Mouse (Mus musculus) CH12.LX (cell line): ENCODE data around the gene Hecw1.

Experiments
- CHD2 ChIP-seq: IDR thresholded peaks from 2 replicates; pipeline ENCODE4 v1.6.1; 2011; ENCODE audit warnings: low read length, improper control_type of control experiment
- CTCF ChIP-seq, 2 experiments: IDR thresholded peaks in 1 of 2; conservative IDR thresholded peaks in 1 of 2; 2 replicates each; pipeline ENCODE4 v1.5.1; 2011 to 2012; ENCODE audit warnings: low read depth in 2 of 2, low read length in 2 of 2, improper control_type of control experiment in 1 of 2, inconsistent platforms in 1 of 2, mild to moderate bottlenecking in 1 of 2, moderate library complexity in 1 of 2
- EP300 ChIP-seq: IDR thresholded peaks from 2 replicates; pipeline ENCODE4 v1.6.1; 2011; ENCODE audit warnings: low read length, improper control_type of control experiment
- ETS1 ChIP-seq: conservative IDR thresholded peaks from 2 replicates; pipeline ENCODE4 v1.6.1; 2012; ENCODE audit warnings: low read depth, mild to moderate bottlenecking, inconsistent platforms, low read length, improper control_type of control experiment, moderate library complexity
- MYC ChIP-seq: IDR thresholded peaks from 2 replicates; pipeline ENCODE4 v1.6.1; 2011; ENCODE audit warnings: low read depth, mild to moderate bottlenecking, improper control_type of control experiment, low read length
- POLR2A ChIP-seq: IDR thresholded peaks from 2 replicates; pipeline ENCODE4 v1.6.1; 2011; ENCODE audit warnings: low read depth, mild to moderate bottlenecking, improper control_type of control experiment, low read length
- POLR2AphosphoS2 ChIP-seq: IDR thresholded peaks from 2 replicates; pipeline ENCODE4 v1.6.1; 2011; ENCODE audit warnings: low read depth, low read length, improper control_type of control experiment
- RAD21 ChIP-seq: IDR thresholded peaks from 2 replicates; pipeline ENCODE4 v1.6.1; 2011; ENCODE audit warnings: low read depth, mild to moderate bottlenecking, low read length, improper control_type of control experiment, moderate library complexity
- USF1 ChIP-seq: IDR thresholded peaks from 2 replicates; pipeline ENCODE4 v1.6.1; 2014; ENCODE audit warnings: low read depth, mild to moderate bottlenecking, inconsistent platforms, low read length, improper control_type of control experiment
- USF2 ChIP-seq: conservative IDR thresholded peaks from 2 replicates; pipeline ENCODE4 v1.6.1; 2011; ENCODE audit warnings: low read depth, low read length, improper control_type of control experiment
- ZC3H11A ChIP-seq: IDR thresholded peaks from 2 replicates; pipeline ENCODE4 v1.6.1; 2012; ENCODE audit warnings: low read depth, mild to moderate bottlenecking, inconsistent platforms, low read length, improper control_type of control experiment

- TF ChIP-seq CTCF (conservative IDR thresholded peaks at IDR 0.05 in 1 of 2, IDR thresholded peaks at IDR 0.05 in 1 of 2; ENCODE audit: low read depth in 2 of 2, low read length in 2 of 2) (no peak), USF1 (no peak), RAD21 (no peak), MYC (no peak), USF2 (no peak), EP300 (no peak), POLR2A (no peak), POLR2AphosphoS2 (no peak), CHD2 (no peak), ETS1 (no peak), ZC3H11A (no peak)
Observed at GRCm38 (mm10) chr13:14498780-14499179, 24.2 kb downstream of the Hecw1 start.
